Mouse (Mus musculus): ENCODE data around the gene Nhlrc4.

Gene Nhlrc4

GRCm38 (mm10) chr17:25944366-25945163 lies at the start of gene Nhlrc4, which contains the start of gene Pigq:
Nhlrc4 (minus strand) TSS chr17:25944961.
Pigq (minus strand) TSS chr17:25944936.
- in situ Hi-C loops (cut with MboI, MseI) = no loop called here

- in situ Hi-C loops (cut with MboI, MseI) = no loop called here
Measured at GRCm38 (mm10) chr17:25993489-25993888, 48.7 kb upstream of the Nhlrc4 start.

DNA sequence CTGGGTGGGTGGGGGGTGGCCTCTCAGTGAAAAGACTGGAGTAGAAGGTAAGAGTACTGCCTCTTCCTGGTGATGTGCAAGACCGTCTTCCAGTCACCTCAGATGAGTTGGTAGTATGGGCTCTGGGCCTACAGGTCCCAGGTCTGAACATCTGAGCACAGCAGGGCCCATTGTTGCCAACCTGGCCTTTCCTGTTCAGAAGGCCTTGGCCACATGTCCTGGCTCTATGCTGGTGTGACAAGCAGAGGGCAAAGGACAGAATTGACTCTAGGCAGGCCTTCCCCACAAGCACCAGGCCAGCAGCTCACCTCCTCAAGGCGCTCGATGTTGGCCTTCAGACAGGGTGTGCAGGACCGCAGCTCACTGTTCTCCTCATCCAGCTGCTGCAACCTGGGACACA lies 47.5 kb upstream of the Nhlrc4 start:
- in situ Hi-C loops (cut with MboI, MseI) = no loop called here

DNA sequence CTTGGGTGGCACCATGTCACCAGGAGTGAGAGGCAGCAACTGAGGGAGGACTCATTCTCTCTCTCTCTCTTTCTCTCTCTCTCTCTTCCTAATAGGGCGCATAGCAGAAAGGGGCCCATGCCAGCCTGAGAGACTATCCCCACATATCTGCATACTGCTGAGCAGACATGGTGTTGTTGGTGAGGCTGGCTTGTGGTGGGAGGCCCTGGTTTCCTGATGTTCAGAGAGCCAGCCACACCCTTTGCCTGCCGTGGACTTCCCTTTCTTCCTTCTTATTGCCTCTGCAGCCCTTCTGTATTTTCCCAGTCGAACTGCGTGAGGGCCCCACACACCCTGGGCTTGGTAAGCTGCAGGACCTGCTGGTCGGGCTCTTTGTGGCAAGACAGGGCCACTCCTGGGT lies 45.6 kb upstream of the Nhlrc4 start:
- in situ Hi-C loops (cut with MboI, MseI) = no loop called here

DNA sequence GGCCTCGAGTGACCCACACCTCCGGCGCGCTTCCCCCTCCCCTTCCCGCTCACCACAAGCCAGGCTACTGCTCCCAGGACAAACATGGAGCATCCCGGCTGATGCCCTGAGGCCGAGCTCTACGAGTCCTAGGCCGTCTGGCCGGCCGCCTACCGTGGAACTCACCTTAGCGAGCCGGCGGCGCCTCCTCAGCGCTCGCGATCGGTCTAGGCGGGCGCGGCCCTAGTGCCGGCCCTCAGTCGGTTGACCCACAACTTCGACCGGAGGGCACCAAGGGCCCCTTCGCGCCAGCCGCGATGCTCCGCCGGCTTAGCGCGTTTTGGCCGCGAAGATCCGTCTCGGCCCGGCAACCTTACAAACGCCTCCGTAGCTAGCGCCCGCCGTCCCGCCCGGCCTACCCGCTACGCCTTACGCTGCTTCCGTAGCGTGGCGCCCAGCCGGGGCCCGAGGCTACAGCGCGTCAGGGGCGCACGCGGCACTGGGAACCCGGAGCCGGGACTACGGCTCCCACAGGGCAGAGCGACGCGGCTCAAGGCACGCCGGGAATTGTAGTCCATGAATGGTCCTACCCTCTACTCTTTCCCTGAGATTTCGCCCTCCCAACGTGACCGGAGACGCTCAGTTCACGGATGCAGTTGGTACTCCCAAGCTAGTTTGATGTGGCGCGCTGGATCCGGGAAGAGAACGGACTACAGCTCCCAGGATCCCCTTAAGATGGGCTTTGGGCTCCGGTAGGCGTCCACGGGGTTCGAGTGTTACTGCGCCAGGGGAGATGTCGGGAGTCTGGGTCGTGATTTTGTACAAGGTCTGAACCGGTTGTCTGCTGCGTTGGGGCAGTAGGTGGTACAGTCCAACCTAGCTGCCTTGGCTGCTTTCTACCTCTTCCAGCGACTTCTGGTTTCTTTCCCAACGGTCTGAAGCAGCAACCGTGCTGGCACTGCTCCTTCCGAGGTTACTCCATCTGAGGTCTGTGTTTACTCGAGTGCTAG lies 40.8 kb upstream of the Nhlrc4 start, which contains the start of gene Capn15:
TSS of gene Capn15 (minus strand) at position 491 of the 989 bp plus-strand sequence.
- in situ Hi-C loops (cut with MboI, MseI) = no loop called here

DNA sequence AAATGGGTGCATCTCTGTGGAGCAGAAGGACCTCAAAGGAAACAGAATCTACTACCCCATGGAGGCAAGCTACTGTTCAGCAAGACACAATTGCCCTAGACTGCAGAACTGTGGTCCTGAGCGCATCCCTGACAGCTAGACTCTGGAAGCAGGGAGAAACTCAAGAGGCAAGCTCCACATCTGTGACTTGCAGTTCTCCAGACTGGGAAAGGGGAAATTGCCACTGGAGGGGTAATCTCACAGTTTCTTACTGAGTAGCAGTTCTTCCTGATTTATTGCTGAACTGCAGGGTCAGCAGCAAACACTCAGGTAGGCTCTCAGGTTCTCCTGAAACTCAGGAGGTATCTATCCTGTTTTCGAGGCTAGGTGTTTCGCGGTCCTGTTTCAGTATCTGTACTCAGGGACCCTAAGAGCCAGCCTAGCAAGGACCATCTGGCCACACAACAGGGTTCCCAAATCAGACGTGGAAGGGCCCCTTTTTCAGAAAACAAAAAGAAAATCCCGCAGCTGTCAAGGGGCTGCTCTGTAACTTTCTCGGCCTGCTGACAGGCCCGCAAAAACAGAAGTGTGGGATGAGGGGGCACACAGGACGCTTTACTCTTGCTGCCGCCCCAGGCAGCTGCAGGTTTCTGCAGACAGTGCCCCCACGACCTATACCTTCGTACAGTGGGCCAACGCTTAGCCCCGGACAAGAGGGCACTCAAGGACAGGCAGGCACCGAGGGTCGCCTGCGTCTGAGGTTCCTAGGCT lies 40.0 kb upstream of the Nhlrc4 start:
- in situ Hi-C loops (cut with MboI, MseI) = no loop called here

GRCm38 (mm10) chr17:25984066-25984465 lies 39.3 kb upstream of the Nhlrc4 start:
- in situ Hi-C loops (cut with MboI, MseI) = no loop called here

- in situ Hi-C loops (cut with MboI, MseI) = no loop called here
Measured at GRCm38 (mm10) chr17:25982913-25983312, 38.2 kb upstream of the Nhlrc4 start.

GRCm38 (mm10) chr17:25980854-25981253 lies 36.1 kb upstream of the Nhlrc4 start:
- in situ Hi-C loops (cut with MboI, MseI) = no loop called here

GRCm38 (mm10) chr17:25979829-25980738 lies 35.3 kb upstream of the Nhlrc4 start:
- in situ Hi-C loops (cut with MboI, MseI) = no loop called here

DNA sequence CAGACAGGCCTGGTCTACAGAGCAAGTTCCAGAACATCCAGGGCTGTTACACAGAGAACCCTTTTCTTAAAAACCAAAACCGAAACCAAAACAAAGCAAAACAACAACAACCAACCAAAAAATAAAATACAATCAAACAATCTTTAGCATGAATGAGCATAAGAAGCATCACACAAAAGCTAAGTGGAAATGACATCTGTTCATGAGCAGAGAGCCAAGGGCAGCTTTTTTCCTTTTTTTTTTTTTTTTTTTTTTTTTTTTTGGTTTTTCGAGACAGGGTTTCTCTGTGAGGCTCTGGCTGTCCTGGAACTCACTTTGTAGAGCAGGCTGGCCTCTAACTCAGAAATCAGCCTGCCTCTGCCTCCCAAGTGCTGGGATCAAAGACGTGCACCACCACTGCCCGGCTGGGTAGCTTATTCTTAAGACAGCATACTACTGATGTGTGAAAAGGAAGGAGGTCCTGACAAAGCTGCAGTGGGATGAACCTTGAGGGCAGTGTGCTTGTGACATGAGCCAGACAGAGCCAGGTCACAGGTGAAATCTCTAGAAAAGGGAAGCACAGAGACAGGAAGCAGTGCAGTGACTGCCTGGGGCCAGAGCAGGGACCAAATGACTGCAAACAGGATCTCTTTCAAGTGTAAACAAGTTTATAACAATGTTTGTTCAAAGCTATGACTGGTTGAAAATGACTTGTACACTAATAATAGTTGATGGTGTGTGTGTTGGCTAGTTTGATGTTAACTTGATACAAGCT lies 26.4 kb upstream of the Nhlrc4 start:
- in situ Hi-C loops (cut with MboI, MseI) = no loop called here

DNA sequence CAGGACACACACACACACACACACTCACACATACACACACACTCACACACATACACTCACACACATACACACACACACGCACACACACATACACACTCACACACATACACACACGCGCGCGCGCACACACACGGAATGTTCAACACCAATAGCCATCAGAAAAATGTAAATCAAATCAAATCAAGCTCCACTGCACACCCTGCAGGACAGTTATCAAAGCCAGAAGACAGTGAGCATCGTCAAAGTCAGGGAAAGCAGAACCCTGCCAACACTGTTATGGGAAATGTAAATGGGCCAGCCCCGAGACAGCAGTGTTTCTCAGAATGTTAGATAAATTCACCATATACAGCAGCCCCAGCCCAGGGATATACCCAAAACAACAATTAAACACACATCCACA lies 25.7 kb upstream of the Nhlrc4 start:
- in situ Hi-C loops (cut with MboI, MseI) = no loop called here

- in situ Hi-C loops (cut with MboI, MseI) = no loop called here
Measured at GRCm38 (mm10) chr17:25968176-25968575, 23.4 kb upstream of the Nhlrc4 start.

DNA sequence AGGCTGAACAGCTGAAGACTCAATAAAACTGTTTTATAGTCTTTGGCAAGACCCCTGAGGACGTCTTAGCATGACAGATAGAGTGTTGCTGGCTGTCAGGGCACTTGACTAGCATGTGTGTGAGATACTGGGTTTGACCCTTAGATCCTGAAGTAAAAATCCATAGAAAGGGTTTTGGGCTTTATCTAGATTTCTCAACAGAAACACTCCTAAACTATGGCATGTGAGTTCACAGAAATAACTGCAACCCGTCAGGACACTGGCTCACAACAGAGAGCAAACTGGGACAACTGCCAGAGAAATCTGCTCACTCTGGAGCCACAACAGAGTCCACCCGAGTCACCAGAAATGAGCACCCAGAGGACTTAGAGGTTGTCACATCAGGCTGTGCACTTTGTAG lies 22.9 kb upstream of the Nhlrc4 start:
- in situ Hi-C loops (cut with MboI, MseI) = no loop called here

DNA sequence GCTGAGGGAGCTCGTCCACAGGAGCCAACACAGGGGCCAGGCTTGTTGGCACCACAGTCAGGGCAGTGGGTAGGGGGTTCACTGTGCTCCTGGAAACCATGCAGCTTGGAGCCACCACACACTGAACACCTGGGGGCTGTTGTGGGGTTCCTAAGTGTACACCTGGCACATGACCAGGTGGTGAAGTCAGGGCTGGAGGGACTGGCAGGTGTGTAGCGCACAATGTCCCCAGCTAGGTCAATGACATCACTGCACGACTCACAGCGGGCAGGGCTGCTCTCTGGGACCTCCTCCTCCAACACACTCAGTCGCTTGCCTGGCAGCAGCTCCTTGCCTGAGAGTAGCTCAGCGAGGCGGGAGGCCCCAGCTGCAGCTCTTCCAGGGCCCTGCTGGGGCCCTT lies 19.5 kb upstream of the Nhlrc4 start:
- in situ Hi-C loops (cut with MboI, MseI) = no loop called here

DNA sequence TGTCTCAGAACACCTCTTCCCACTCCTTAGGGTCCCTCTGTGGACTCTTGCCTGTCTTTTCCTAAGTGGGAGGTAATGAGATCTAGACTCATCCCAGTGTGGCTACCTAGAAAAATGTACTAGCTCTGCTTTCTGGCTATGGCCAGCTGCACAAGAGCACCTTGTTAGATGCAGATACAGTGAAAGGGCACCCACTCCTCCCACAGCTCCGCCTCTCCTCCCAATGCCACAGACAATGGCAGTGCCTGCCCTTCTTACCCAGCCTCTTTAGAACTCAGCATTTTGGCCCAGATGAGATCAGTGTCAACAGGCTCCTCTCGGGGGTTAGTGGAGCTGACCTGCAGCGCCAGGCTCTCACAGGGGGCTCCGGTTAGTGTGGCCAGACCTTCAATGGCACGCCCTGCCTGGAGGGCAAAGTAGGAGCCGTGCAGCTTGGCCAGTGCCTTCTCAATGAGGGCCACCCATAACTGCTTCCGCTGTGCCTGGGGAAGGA lies 17.7 kb upstream of the Nhlrc4 start:
- in situ Hi-C loops (cut with MboI, MseI) = no loop called here

GRCm38 (mm10) chr17:25961566-25961965 lies 16.8 kb upstream of the Nhlrc4 start:
- in situ Hi-C loops (cut with MboI, MseI) = no loop called here

- in situ Hi-C loops (cut with MboI, MseI) = no loop called here
Measured at GRCm38 (mm10) chr17:25959630-25960467, 15.1 kb upstream of the Nhlrc4 start.

Data from T-helper 2 cell (primary cell).